Mouse (Mus musculus) myocyte (in vitro differentiated cells): ENCODE results near the gene B9d1. TPM values are rescaled to one million over a fixed set of nuclear protein-coding genes. Genes with fewer than 3 reads are reported as not detected.
A peak's percentile ranks its signal among the peaks of the same experiment; 100 is the strongest.

Experiments used
- H3K27me3 ChIP-seq: one replicate; pipeline ENCODE4 v1.6.1; 2011; ENCODE audit not compliant: control insufficient read depth, insufficient read depth, insufficient read length
- H3K36me3 ChIP-seq: one replicate; pipeline ENCODE4 v1.6.1; 2011; ENCODE audit not compliant: control insufficient read depth, insufficient read depth
- H3K4me2 ChIP-seq: one replicate; pipeline ENCODE4 v1.6.1; 2011; ENCODE audit warnings: low read depth, control low read depth
- H3K4me3 ChIP-seq: one replicate; pipeline ENCODE4 v1.5.1; 2011; ENCODE audit warnings: mild to moderate bottlenecking, control low read depth, moderate library complexity
- H3K79me2 ChIP-seq: one replicate; pipeline ENCODE4 v1.6.1; 2011; ENCODE audit not compliant: control insufficient read depth, insufficient read depth
- H3ac ChIP-seq: one replicate; pipeline ENCODE4 v1.6.1; 2011; ENCODE audit not compliant: control insufficient read depth, insufficient read length
- CEBPB ChIP-seq: IDR thresholded peaks from 2 replicates; pipeline ENCODE4 v1.6.1; 2011; ENCODE audit warnings: mild to moderate bottlenecking, moderate library complexity; ENCODE audit not compliant: poor library complexity, insufficient read depth, severe bottlenecking
- E2F4 ChIP-seq: IDR thresholded peaks from one replicate; pipeline ENCODE4 v1.6.1; 2011; ENCODE audit warnings: mild to moderate bottlenecking, control low read depth, moderate library complexity; ENCODE audit not compliant: insufficient read depth
- MAX ChIP-seq: IDR thresholded peaks from one replicate; pipeline ENCODE4 v1.6.1; 2011; ENCODE audit warnings: low read depth, mild to moderate bottlenecking, control low read depth
- MYOD1 ChIP-seq, 3 experiments: IDR thresholded peaks; one replicate each; pipeline ENCODE4 v1.6.1; 2011; ENCODE audit warnings: control low read depth in 2 of 3, low read depth in 2 of 3, mild to moderate bottlenecking in 2 of 3, moderate library complexity in 1 of 3; ENCODE audit not compliant: insufficient read length in 2 of 3, control insufficient read depth in 1 of 3
- MYOG ChIP-seq, 3 experiments: IDR thresholded peaks; one replicate each; pipeline ENCODE4 v1.6.1; 2011; ENCODE audit warnings: control low read depth in 2 of 3, low read depth in 2 of 3, mild to moderate bottlenecking in 2 of 3; ENCODE audit not compliant: insufficient read length in 2 of 3, control insufficient read depth in 1 of 3, insufficient read depth in 1 of 3
- POLR2A ChIP-seq: IDR thresholded peaks from one replicate; pipeline ENCODE4 v1.6.1; 2011; ENCODE audit warnings: low read depth, mild to moderate bottlenecking, control low read depth, moderate library complexity; ENCODE audit not compliant: insufficient read length
- POLR2AphosphoS2 ChIP-seq: IDR thresholded peaks from one replicate; pipeline ENCODE4 v1.6.1; 2011; ENCODE audit warnings: low read depth, control low read depth; ENCODE audit not compliant: insufficient read length
- REST ChIP-seq: IDR thresholded peaks from one replicate; pipeline ENCODE4 v1.6.1; 2011; ENCODE audit warnings: mild to moderate bottlenecking, control low read depth, moderate library complexity; ENCODE audit not compliant: insufficient read depth, insufficient read length
- SRF ChIP-seq: IDR thresholded peaks from one replicate; pipeline ENCODE4 v1.6.1; 2011; ENCODE audit warnings: low read depth; ENCODE audit not compliant: control insufficient read depth, insufficient read length
- TCF12 ChIP-seq: IDR thresholded peaks from one replicate; pipeline ENCODE4 v1.6.1; 2011; ENCODE audit warnings: mild to moderate bottlenecking, control low read depth; ENCODE audit not compliant: poor library complexity, insufficient read depth, severe bottlenecking
- TCF3 ChIP-seq: IDR thresholded peaks from one replicate; pipeline ENCODE4 v1.6.1; 2011; ENCODE audit warnings: low read depth, control low read depth; ENCODE audit not compliant: insufficient read length
- USF1 ChIP-seq: IDR thresholded peaks from one replicate; pipeline ENCODE4 v1.6.1; 2011; ENCODE audit warnings: low read depth, mild to moderate bottlenecking, control low read depth, moderate library complexity
- polyA plus RNA-seq: library from polyadenylated mRNA; unstranded; fragments of >200 nt; fragmentation: generic; extraction: Trizol; gene quantifications from one replicate; pipeline ENCODE4 v1.2.1, GENCODE M21; 2012; ENCODE audit warnings: missing spikeins

Gene B9d1
- polyA plus RNA-seq, 1 experiment, result 38.6 TPM

DNA sequence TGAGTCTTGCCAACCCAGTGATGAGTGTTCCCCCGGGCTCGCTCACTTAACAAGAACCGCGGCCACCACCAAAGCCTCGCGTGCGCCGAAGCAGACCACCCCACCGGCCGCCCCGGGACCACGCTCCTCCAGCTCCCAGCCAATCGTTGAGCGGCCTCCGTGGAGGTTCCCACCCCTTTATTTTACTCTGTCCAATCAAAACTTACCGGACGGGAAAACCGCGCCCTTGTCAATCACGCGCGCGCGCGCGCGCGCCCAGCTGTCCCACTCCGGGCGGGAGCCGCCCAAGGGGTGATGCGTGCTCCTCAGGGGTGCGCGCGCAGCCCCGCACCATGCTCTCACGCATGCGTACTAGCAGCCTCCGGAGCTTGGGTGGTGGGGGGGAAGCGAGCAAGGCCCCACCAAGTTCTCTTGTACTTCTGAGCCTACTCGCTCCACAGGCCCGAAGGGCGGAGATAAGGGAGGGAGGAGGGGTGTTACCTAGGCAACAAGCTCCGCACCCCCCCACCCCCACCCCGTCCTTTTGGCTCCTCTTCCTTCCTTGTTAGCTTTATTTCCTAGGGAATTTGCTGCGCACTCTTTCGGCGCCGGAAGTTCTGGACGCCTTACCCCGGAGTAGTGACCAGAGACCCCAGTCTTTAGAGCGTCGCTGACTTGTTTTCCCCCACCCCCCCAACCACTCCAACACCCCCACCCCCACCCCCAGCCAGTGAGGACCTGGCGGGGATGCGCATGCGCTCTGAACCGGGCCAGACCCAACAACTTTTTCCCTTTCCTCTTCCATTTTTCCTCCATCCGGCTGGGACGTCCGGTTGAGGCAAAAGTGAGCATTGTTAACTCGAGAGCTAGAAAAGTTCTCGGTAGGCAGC lies 10.6 kb upstream of the B9d1 start, which contains the start of gene Mapk7:
Gene Mapk7, minus strand, starts transcription at position 278 of the 869 bp plus-strand sequence.
- peaks cover 15% of the 10 kb centered on the region for H3K79me2 ChIP-seq
- TF ChIP-seq POLR2A (peak; percentile 63), POLR2AphosphoS2 (peak; percentile 28), TCF12 (no peak), E2F4 (no peak), CEBPB (no peak), REST (no peak), USF1 (no peak), TCF3 (no peak), MAX (no peak), MYOG (IDR thresholded peaks at IDR 0.05; ENCODE audit: control insufficient read depth in 1 of 3, insufficient read depth in 1 of 3, insufficient read length in 2 of 3, low read depth in 2 of 3) (peak; percentile 16 to 80 (median 60)), MYOD1 (IDR thresholded peaks at IDR 0.05; ENCODE audit: control insufficient read depth in 1 of 3, insufficient read length in 2 of 3, low read depth in 2 of 3) (peak in 2 of 3 experiments; percentile 51 to 79), SRF (no peak)
- H3K4me3 ChIP-seq, result peak within 1 kb of the TSS; percentile 64
- H3K4me2 ChIP-seq, result peak within 1 kb of the TSS; percentile 99
- peak within 1 kb of the TSS; percentile 14 for H3ac ChIP-seq
- no peaks in the 10 kb centered on the region for H3K27me3 ChIP-seq
- H3K36me3 ChIP-seq, result peaks cover 5% of the 10 kb centered on the region

DNA sequence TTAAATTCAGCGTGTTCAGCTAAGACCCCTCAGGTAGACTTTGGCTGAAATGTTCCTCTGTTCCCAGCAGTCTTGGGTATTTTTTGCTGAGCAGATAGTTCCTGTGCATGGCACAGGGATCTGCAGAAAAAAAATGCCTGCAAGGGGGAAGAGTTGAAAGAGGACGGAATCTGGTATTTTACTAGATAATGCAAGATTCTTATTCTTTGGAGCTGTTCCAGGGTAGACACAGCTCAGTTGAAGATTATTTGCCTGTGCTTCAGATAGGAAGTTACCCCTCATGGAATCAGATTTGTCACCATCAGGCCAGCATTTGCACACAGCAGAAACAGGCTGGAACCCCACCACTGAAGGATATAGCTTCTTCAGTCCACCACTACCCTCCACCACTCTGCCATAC lies 9.4 kb upstream of the B9d1 start:
- Histone ChIP-seq H3K4me3 (peak overlapping the region; percentile 64), H3K79me2 (peaks cover 15% of the 10 kb centered on the region)
- TF ChIP-seq TCF12 (no peak), POLR2A (no peak), TCF3 (no peak), E2F4 (no peak), REST (no peak), USF1 (no peak), MYOD1 (IDR thresholded peaks at IDR 0.05; ENCODE audit: control insufficient read depth in 1 of 3, insufficient read length in 2 of 3, low read depth in 2 of 3) (no peak), MYOG (IDR thresholded peaks at IDR 0.05; ENCODE audit: control insufficient read depth in 1 of 3, insufficient read depth in 1 of 3, insufficient read length in 2 of 3, low read depth in 2 of 3) (no peak), POLR2AphosphoS2 (no peak), SRF (no peak), MAX (no peak), CEBPB (no peak)

DNA sequence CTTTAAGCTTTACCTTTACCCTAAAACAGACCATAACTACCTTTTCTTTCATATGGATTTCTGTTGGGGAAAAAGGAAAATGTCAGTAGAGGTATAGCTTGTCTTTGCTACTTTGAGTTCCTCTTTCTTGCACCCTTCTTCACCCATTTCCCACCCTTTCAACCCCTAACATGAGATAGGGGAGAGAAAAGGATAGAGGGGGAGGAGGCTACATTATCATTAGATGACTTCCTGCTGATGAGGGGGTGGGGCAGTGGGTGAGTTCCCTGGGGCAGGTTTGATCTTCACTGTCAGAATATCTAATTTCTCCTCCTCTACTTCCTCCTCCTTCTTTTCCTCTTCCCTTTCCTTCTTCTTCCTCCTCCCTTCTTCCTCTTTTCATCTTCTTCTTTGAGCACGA lies 7.5 kb upstream of the B9d1 start:
- H3K27me3 ChIP-seq, result no peaks in the 10 kb centered on the region
- no peak overlapping the region for H3K4me3 ChIP-seq
- H3K79me2 ChIP-seq, result peaks cover 12% of the 10 kb centered on the region
- no peak for TF ChIP-seq POLR2AphosphoS2
- no peak for TF ChIP-seq E2F4
- no peak for TF ChIP-seq TCF12
- no peak for TF ChIP-seq POLR2A
- TF ChIP-seq MYOD1 (IDR thresholded peaks at IDR 0.05; ENCODE audit: control insufficient read depth in 1 of 3, insufficient read length in 2 of 3, low read depth in 2 of 3), result no peak
- TF ChIP-seq REST, result no peak
- TF ChIP-seq USF1, result no peak
- no peak for TF ChIP-seq SRF
- TF ChIP-seq MYOG (IDR thresholded peaks at IDR 0.05; ENCODE audit: control insufficient read depth in 1 of 3, insufficient read depth in 1 of 3, insufficient read length in 2 of 3, low read depth in 2 of 3), result no peak
- TF ChIP-seq TCF3, result no peak
- no peak for TF ChIP-seq CEBPB
- TF ChIP-seq MAX, result no peak
- no peaks in the 10 kb centered on the region for H3K36me3 ChIP-seq
- no peak overlapping the region for H3ac ChIP-seq
- H3K4me2 ChIP-seq, result no peak overlapping the region

More for the DNA sequence above, 9.4 kb upstream of the B9d1 start:
- Histone ChIP-seq H3K4me2 (no peak overlapping the region), H3K27me3 (no peaks in the 10 kb centered on the region), H3K36me3 (no peaks in the 10 kb centered on the region), H3ac (no peak overlapping the region)

DNA sequence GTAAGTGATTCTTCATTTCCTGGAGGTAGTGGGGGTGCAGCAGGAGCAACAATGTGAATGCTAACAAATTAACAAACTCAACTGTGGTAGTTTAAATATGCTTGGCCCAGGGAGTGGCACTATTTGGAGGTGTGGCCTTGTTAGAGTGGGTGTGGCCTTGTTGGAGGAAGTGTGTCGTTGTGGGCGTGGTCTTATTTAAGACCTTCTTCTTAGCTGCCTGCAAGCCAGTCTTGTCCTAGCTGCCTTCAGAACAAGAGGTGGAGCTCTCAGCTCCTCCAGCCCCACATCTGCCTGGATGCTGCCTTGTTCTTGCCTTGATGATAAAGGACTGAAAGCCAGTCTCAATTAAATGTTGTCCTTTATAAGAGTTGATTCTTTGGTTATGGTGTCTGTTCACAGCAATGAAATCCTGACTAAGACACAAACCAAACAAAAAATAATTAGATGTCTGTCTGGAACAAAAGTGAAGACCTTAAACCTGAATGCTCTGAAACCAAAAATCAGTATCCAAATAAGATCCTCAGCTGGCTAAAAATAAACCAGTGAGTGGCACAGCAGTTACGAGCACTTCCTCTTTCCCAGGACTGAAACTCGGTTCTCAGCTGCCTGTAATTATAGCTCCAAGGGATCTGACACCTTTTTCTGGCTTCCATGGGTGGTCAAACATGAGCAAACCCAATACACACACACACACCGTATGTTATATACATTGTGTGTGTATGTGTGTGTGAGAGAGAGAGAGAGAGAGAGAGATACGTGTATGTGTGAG lies 6.0 kb upstream of the B9d1 start:
- Histone ChIP-seq H3K79me2 (no peaks in the 10 kb centered on the region), H3K27me3 (no peaks in the 10 kb centered on the region), H3ac (no peak overlapping the region), H3K36me3 (no peaks in the 10 kb centered on the region), H3K4me3 (no peak overlapping the region), H3K4me2 (no peak overlapping the region)
- TF ChIP-seq USF1 (no peak), POLR2A (no peak), POLR2AphosphoS2 (no peak)
